Mouse (Mus musculus) limb, embryonic 11.5 days (tissue): Measurements from ENCODE around the gene Gm20696. TPM values are rescaled to one million over a fixed set of nuclear protein-coding genes. Genes with fewer than 3 reads are reported as not detected.

Experiments used
- ATAC-seq: fragments of 200-750 bp; cut with Nextera tagmentation; 2 replicates; pipeline ENCODE4 v1.8.0; 2017; ENCODE audit warnings: low read depth; ENCODE audit not compliant: insufficient number of reproducible peaks, low FRiP score, low TSS enrichment
- DNase-seq: peaks from one replicate; pipeline ENCODE4 v3.0.0-alpha.2; 2015; ENCODE audit warnings: low spot score
- H3K27ac ChIP-seq: fragments of 300-500 bp; sonication (generic); replicated peaks from 2 replicates; pipeline ENCODE4 v1.5.1; 2014; ENCODE audit warnings: low read depth, mild to moderate bottlenecking, low read length
- H3K27me3 ChIP-seq: fragments of 300-500 bp; sonication (generic); 2 replicates; pipeline ENCODE4 v1.6.1; 2014; ENCODE audit warnings: mild to moderate bottlenecking, low read length, mixed read lengths; ENCODE audit not compliant: control insufficient read depth, insufficient read depth
- H3K36me3 ChIP-seq: fragments of 300-500 bp; sonication (generic); 2 replicates; pipeline ENCODE4 v1.6.1; 2014; ENCODE audit warnings: mild to moderate bottlenecking, low read length, moderate library complexity, mixed read lengths; ENCODE audit not compliant: control insufficient read depth, insufficient read depth
- H3K4me1 ChIP-seq: fragments of 300-500 bp; sonication (generic); 2 replicates; pipeline ENCODE4 v1.6.1; 2014; ENCODE audit warnings: low read length, mixed read lengths; ENCODE audit not compliant: control insufficient read depth, insufficient read depth
- H3K4me2 ChIP-seq: fragments of 300-500 bp; sonication (generic); 2 replicates; pipeline ENCODE4 v1.6.1; 2014; ENCODE audit warnings: low read depth, mild to moderate bottlenecking, moderate library complexity; ENCODE audit not compliant: severe bottlenecking
- H3K4me3 ChIP-seq: fragments of 300-500 bp; sonication (generic); 2 replicates; pipeline ENCODE4 v1.5.1; 2014; ENCODE audit warnings: low read depth, low read length
- H3K9ac ChIP-seq: fragments of 300-500 bp; sonication (generic); 2 replicates; pipeline ENCODE4 v1.6.1; 2014; ENCODE audit warnings: mild to moderate bottlenecking, low read length
- H3K9me3 ChIP-seq: fragments of 300-500 bp; sonication (generic); 2 replicates; pipeline ENCODE4 v1.6.1; 2016; ENCODE audit warnings: low read length; ENCODE audit not compliant: control insufficient read depth
- WGBS: fragments of 180-500 bp; shearing (Covaris S2); extraction: QIAGEN DNeasy Blood & Tissue Kit; methylation state at CpG from one replicate; pipeline ENCODE4 v1.1.7; 2014; 5-methylcytosine and 5-hydroxymethylcytosine counted together
- polyA plus RNA-seq: library from polyadenylated mRNA; unstranded; fragments of >200 nt; fragmentation: Nextera tagmentation; extraction: Ambion mirVana; gene quantifications from 2 replicates; pipeline ENCODE4 v1.2.1, GENCODE M21; 2014

Gm20696 gene
- polyA plus RNA-seq, 1 experiment from 2014 or later = 4.0 TPM

DNA sequence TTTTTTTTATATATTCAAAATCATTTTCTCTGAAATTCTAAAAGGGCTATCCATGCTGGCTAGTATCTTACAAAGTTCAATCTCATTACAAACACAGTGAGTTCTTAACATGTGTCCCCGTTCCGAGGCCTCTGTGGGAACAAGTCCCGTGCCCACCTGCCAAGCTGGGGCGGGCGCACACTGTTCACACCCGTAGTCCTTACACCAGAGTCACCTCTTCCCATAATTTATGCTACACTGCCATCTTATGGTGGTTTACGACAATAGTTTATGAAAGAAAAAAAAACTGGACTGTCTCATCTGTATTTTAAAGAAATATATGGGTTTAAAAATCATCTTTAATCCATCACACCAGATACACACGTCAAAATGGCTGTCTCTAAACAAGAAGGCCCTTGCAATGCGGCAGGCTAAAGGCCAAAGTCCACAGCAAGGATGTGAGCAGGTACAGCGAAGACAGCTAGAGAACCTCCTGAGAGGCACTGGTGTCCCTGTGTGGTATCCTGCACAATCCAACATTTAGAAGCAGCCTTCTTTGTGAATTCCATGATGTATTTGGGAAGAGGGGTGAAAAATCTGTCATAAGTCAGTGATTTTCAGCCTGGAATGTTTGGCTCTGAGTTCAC lies 66.3 kb downstream of the Gm20696 start:
- Histone ChIP-seq H3K9ac (no peak overlapping the region), H3K27ac (no peak overlapping the region), H3K27me3 (no peaks in the 10 kb centered on the region), H3K4me2 (no peak overlapping the region), H3K9me3 (no peaks in the 10 kb centered on the region), H3K4me1 (0 out of 2 replicates have a peak, but pooled peaks cover 3% of the 10 kb centered on the region), H3K4me3 (no peak overlapping the region), H3K36me3 (no peaks in the 10 kb centered on the region)
- ATAC-seq (no peak), DNase-seq (peak; percentile 55)
- 52% methylated on average over 10 of the region's 10 CpGs for WGBS

- Histone ChIP-seq H3K4me1 (0 out of 2 replicates have a peak, but pooled peaks cover 3% of the 10 kb centered on the region), H3K9ac (no peak overlapping the region), H3K9me3 (no peaks in the 10 kb centered on the region), H3K4me2 (no peak overlapping the region), H3K27me3 (no peaks in the 10 kb centered on the region), H3K36me3 (no peaks in the 10 kb centered on the region), H3K4me3 (no peak overlapping the region), H3K27ac (no peak overlapping the region)
- ATAC-seq = no peak
- WGBS = 44% methylated on average over 8 of the region's 8 CpGs
- DNase-seq = no peak
These were observed 66.9 kb downstream of the Gm20696 start for GRCm38 (mm10) chr6:99599651-99600050.

DNA sequence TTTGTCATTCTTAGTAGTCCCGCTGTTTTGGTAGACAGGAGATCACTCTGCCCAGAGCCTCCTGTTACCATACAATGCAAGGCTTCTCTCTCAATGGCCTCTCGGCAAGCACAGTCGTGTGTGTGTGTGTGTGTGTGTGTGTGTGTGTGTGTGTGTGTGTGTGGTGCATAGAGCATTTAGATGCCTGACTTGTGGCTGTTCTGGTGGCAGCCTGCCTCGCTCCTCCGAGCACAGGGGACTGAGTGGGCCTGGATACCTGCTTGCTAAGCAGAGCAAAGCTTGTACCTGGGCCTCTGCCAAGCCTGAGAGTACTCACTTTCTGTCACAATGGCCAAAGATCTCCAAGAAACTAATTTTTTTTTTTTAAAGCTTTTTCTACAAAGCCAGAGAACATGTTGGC lies 67.4 kb downstream of the Gm20696 start:
- 63% methylated on average over 5 of the region's 5 CpGs for WGBS
- no peak overlapping the region for H3K9ac ChIP-seq
- 0 out of 2 replicates have a peak, but pooled peaks cover 3% of the 10 kb centered on the region for H3K4me1 ChIP-seq
- DNase-seq (no peak), ATAC-seq (no peak)
- H3K4me3 ChIP-seq = no peak overlapping the region
- H3K27me3 ChIP-seq = no peaks in the 10 kb centered on the region
- H3K36me3 ChIP-seq = no peaks in the 10 kb centered on the region
- no peak overlapping the region for H3K4me2 ChIP-seq
- no peak overlapping the region for H3K27ac ChIP-seq
- H3K9me3 ChIP-seq = no peaks in the 10 kb centered on the region

DNA sequence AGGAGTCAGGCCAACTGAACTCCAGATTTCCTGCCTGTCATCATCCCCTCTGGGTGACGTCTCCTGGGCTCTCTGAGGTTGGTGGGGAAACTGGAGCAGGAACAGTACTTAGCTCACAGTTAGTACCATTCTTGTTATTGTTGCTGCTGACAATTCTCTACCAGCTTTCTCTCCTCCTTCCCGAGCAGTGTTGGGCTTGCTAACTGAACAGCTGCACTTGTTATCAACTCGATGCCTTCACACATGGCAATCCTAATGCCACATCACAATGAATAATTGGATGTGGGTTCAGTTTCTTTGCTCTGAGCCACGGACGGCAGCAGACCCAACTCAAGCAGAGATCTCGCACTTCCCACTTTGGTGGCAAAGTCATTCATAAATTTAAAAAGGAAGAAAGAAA lies 89.6 kb downstream of the Gm20696 start:
- Histone ChIP-seq H3K36me3 (no peaks in the 10 kb centered on the region), H3K9ac (no peak overlapping the region), H3K4me3 (no peak overlapping the region), H3K27me3 (no peaks in the 10 kb centered on the region), H3K9me3 (no peaks in the 10 kb centered on the region), H3K4me2 (no peak overlapping the region), H3K4me1 (no peaks in the 10 kb centered on the region), H3K27ac (no peak overlapping the region)
- 68% methylated on average over 6 of the region's 6 CpGs for WGBS
- no peak for ATAC-seq
- DNase-seq = no peak

- H3K9ac ChIP-seq = no peak overlapping the region
- no peak overlapping the region for H3K27ac ChIP-seq
- H3K27me3 ChIP-seq = no peaks in the 10 kb centered on the region
- DNase-seq = no peak
- H3K9me3 ChIP-seq = no peaks in the 10 kb centered on the region
- H3K4me2 ChIP-seq = no peak overlapping the region
- no peaks in the 10 kb centered on the region for H3K36me3 ChIP-seq
- no peak for ATAC-seq
- no peak overlapping the region for H3K4me3 ChIP-seq
- no peaks in the 10 kb centered on the region for H3K4me1 ChIP-seq
- WGBS = 85% methylated on average over 6 of the region's 6 CpGs
These were observed 91.0 kb downstream of the Gm20696 start for GRCm38 (mm10) chr6:99575633-99576032.

DNA sequence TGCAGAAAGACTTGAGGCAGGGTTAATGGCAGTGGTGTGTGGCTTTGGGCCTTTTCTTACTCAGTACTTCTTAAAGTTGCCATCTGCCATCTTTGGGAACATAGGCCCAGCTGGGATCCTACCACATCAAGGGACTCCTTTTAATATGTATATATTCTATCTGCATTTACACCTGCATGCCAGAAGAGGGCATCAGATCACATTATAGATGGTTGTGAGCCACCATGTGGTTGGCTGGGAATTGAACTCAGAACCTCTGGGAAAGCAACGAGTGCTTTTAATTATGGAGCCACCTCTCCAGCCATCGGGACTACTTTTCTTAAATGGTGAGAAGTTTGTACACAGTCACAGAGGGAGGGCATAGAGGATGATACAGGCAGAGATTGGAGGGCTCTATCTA lies 93.3 kb downstream of the Gm20696 start:
- no peak overlapping the region for H3K27ac ChIP-seq
- no peak for ATAC-seq
- no peak for DNase-seq
- no peaks in the 10 kb centered on the region for H3K4me1 ChIP-seq
- 89% methylated on average over 2 of the region's 2 CpGs for WGBS
- no peaks in the 10 kb centered on the region for H3K9me3 ChIP-seq
- H3K4me3 ChIP-seq = no peak overlapping the region
- no peak overlapping the region for H3K4me2 ChIP-seq
- H3K36me3 ChIP-seq = no peaks in the 10 kb centered on the region
- no peaks in the 10 kb centered on the region for H3K27me3 ChIP-seq
- no peak overlapping the region for H3K9ac ChIP-seq

DNA sequence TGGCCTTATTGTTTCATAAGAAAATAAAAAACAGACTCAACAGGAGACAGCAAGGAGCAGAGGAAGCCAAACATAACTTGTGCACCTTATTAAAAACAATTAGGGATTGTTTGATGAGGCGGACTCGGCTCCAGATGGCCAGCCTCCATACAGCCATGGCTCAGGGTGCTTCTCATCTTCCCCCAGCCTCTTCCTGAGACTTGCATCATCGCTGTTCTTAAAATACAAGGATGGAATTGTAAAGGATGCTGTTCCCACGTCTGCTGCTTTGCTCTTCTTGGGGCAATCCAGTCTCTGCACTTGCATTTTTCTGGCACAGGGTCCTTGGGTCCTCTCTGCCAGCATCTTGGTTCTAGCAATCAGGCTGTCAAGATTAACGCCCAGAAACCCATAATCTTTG lies 94.5 kb downstream of the Gm20696 start:
- H3K27ac ChIP-seq = no peak overlapping the region
- H3K4me2 ChIP-seq = no peak overlapping the region
- WGBS = 77% methylated on average over 5 of the region's 5 CpGs
- H3K4me3 ChIP-seq = no peak overlapping the region
- no peaks in the 10 kb centered on the region for H3K27me3 ChIP-seq
- no peak for ATAC-seq
- no peaks in the 10 kb centered on the region for H3K4me1 ChIP-seq
- H3K9ac ChIP-seq = no peak overlapping the region
- no peaks in the 10 kb centered on the region for H3K9me3 ChIP-seq
- no peak for DNase-seq
- no peaks in the 10 kb centered on the region for H3K36me3 ChIP-seq

DNA sequence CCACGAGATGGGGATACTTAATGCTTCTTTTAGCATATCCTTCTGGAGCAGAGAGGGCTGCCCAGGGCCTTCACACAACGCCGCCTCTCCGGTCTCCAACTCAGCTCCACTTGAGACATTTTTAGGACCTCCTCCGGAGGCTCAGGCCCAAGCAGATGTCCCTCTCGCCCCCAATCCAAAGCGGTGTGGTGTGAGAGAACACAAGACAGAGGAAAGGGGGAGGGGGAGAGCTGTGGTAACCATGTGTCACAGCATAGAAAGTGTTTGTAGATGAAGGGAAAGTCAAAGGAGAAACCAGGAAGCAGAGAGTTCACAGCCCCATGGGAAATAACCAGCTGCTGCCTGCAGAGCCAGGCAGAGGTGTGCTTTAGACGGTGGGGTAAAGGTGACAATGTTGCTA lies 99.7 kb downstream of the Gm20696 start:
- no peak overlapping the region for H3K27ac ChIP-seq
- no peaks in the 10 kb centered on the region for H3K9me3 ChIP-seq
- H3K27me3 ChIP-seq = no peaks in the 10 kb centered on the region
- H3K9ac ChIP-seq = no peak overlapping the region
- WGBS = 42% methylated on average over 8 of the region's 8 CpGs
- ATAC-seq (no peak), DNase-seq (no peak)
- no peaks in the 10 kb centered on the region for H3K4me1 ChIP-seq
- no peak overlapping the region for H3K4me3 ChIP-seq
- H3K36me3 ChIP-seq = no peaks in the 10 kb centered on the region
- no peak overlapping the region for H3K4me2 ChIP-seq

GRCm38 (mm10) chr6:99564766-99565165 lies 101.8 kb downstream of the Gm20696 start:
- Histone ChIP-seq H3K36me3 (no peaks in the 10 kb centered on the region), H3K4me3 (no peak overlapping the region), H3K9me3 (no peaks in the 10 kb centered on the region), H3K4me1 (no peaks in the 10 kb centered on the region), H3K27ac (no peak overlapping the region), H3K9ac (no peak overlapping the region), H3K27me3 (no peaks in the 10 kb centered on the region), H3K4me2 (no peak overlapping the region)
- 72% methylated on average over 3 of the region's 3 CpGs for WGBS
- no peak for DNase-seq
- ATAC-seq = no peak
